Mouse (Mus musculus): ENCODE measurements at regions not wholly inside any gene's neighbourhood (a gene's known extent, or its start where the extent isn't known, plus 50 kb on each side); places are given as distances from the start of the nearest gene placed in this dataset.

- TF ChIP-seq CTCF (IDR thresholded peaks at IDR 0.05; ENCODE audit: low read depth, low read length) (no peak), POLR2A (IDR thresholded peaks at IDR 0.05; ENCODE audit: borderline replicate concordance, low read depth, low read length) (no peak)
Observed at GRCm38 (mm10) chr16:55523264-55523663, 225.5 kb upstream of the Zpld1 start.

Measured in bone marrow macrophage, adult 2 months (primary cell).